Mouse (Mus musculus) monocyte, adult 5-6 weeks (primary cell): ENCODE measurements around the gene Tmprss4. TPM values are rescaled to one million over a fixed set of nuclear protein-coding genes. Genes with fewer than 3 reads are reported as not detected.
A peak's percentile ranks its signal among the peaks of the same experiment; 100 is the strongest.

Experiments used
- ATAC-seq: fragments of 153-309, 156-312 bp; replicated peaks from 2 replicates; pipeline ENCODE4 v1.8.0; 2017; ENCODE audit warnings: mild to moderate bottlenecking; ENCODE audit not compliant: low TSS enrichment, insufficient number of reproducible peaks, severe bottlenecking, poor library complexity, low FRiP score
- total RNA-seq: library from RNA; stranded (forward); fragments of 200-1000, 200-491, 200-594 nt; gene quantifications from 3 replicates; pipeline ENCODE4 v1.2.3, GENCODE M21; 2017

Tmprss4 gene
- not detected in 3 replicates for total RNA-seq

DNA sequence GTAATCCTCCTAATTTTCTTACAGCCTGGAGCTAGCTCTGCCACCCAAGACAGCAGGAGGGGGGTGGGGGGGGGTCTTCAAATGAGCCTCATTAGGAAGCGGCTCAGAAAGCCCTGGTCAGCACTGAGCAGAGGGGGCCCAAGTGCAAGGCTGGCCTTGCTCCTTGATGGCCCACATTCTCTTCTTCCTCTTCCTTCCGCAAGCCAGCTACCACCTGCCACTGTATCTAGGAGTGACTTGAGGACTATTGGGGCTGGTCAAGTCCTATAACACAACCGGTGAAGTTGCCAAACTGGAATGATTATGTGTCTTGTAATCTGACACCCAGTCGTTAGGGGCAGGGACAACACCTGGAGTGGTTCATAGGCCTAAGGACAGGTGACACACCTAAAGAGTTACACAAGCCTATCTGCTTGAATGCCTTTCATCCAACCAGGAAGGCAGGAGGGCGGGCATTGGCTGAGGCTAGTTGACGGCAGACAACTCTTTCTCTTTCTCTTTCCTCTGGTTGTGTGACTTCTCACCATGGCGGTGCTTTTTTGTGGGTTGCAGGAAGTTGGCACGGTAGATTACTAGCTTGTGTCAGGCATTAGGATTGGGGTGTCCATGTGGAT is at the start of gene Tmprss4:
Gene Tmprss4, minus strand, starts transcription at position 296 of the 614 bp plus-strand sequence.
- ATAC-seq, result no peak

DNA sequence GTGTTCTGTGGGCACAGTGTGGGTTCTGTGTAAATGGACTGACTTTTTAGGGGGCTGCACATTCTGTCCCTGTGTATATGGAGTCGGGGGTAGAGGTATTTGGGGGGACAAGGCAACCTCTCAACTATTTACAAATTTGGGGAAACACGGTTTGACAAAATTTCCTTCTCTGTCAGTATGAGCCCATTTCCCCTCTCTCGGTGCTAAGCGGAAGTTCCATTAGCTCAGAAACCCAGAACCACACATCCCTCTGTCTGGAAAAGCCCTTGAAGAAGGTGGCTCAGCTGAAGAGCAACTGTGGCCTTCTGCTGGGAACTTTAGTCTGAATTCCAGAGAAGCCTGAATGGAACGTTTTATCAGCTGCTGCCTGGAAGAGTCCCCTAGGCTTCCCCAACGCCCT is 48.5 kb upstream of the Tmprss4 start:
- no peak for ATAC-seq

DNA sequence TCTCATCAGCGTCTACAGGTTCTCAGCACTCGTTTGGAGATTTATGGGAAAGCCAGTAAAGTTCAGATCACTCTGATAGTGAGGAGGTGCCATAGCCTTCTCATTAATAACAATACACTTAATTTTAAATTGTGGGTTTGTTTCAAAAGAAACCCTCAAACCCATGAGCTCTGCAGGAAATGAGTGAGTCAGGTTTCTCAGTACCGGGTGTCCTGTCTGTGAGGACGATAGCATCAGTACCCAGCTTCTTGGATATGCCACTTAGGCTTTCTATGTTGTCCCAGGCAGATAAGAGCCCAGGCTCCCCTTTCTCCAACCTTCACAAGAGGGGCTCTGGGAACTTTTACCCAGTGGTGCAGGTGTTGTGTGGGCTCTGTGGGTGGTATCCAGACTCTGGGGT is 48.1 kb upstream of the Tmprss4 start:
- no peak for ATAC-seq

DNA sequence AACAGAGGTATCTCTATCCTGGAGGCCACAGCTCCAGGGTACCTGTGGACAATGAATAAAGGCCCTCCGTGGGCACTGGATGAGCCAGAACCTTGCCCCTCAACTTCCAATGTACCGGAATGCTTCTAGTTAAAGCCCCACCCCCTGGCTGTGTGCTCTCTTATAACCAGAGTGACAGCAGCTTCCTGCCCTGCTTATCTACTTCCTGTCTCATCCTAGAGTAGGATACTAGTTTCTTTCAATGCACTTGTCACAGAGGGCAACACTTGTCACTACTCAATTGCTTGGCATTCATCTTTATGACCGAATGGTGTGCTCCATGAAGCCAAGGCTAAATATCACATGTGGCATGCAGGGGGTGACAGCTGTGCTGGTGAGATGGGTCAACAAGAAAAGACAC is 47.4 kb upstream of the Tmprss4 start:
- no peak for ATAC-seq

DNA sequence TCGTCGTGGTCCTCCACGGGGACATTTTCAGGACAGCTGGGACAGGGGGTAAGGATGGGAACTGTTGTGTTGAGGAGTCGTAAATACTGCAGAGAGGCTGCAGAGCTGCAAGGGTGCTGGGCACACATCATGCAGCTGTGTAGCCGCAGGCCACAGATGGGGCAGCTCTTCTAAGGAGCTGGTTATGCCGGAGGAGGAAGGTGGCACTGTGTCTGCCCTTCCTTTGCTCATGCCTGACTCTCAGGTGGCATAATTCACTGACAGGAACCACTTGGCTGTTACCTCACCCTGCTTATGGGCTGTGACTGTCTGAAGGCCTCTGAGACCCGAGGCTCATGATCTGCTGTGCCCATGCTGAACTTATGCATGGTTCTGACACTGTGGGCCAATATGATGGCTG is 46.4 kb upstream of the Tmprss4 start:
- no peak for ATAC-seq

DNA sequence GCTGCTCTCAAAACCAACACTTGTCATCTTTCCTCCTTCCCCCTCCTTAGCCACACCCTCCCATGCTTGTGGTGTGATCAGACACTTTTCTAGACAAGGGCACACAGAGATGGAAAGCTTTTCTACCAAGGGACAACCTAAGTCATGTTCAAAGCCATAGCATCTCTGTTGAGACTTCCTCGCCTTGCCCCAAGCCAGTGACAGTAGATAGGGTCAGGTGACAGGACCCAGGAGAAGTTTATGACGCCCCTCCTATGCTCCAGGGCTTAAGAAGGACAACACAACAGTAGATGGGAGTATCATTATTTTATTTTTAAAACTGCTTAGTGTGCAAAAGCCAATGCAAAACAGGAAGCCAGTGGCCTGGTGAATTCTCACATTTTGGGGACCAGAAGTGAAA is 43.6 kb upstream of the Tmprss4 start:
- ATAC-seq, result peak; percentile 55

DNA sequence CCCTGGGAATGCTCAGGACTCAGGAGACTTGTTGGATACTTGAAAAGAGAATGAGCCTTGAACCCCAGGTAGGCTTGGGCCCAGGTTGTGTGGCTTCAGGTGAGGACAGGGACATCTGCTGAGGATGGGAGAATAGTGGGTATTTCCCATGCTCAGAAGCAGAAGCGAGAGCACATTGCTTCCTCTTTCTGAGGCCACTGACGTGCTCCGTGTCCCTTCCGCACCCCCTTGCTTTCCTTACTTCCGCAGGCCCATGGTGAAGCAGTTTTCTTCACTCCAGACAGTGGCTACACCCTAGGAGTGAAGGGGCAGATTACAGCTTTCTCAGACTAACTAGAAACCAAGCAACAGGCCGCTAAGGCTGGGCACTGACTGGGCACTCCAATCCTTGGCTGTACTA is 42.2 kb upstream of the Tmprss4 start:
- peak; percentile 68 for ATAC-seq

DNA sequence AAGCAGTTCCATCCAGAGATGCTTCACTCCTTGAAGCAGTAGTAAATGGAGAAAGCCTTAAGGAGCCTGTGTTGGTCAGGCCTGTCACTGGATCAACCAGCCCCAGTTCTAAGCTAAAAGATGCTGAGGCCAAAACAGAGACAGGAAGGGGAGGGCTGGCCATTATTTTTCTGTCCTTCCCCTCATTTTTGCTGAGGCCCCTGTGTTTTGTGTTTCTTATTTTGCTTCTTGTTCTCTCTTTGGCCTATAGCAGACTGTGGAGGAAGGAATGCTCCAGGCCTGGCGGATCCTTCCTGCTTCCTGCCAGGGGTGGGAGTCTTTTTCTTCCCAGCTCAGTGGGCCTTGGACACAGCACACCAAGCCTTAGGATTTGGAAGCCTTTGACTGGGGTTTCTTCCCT is 41.5 kb upstream of the Tmprss4 start:
- ATAC-seq, result no peak

DNA sequence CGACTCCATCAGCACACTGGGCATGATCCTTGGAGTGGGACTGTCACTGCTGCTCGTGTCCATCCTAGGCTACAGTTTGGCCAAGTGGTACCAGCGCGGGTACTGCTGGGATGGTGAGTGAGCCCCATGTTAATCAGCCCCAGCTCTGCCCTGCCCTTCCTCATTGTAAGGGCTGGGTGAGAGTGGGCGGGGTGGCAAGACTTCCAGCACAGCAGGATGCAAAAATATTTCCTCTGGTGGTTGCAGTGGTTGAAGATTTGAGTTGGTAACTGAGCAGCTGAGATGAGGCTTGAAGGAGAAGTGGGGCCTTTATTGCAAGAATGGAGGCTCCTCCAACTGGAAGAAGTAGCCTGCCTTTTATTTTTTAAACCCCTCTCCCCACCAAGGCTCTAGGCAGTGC is 37.5 kb upstream of the Tmprss4 start:
- ATAC-seq, result peak; percentile 71

DNA sequence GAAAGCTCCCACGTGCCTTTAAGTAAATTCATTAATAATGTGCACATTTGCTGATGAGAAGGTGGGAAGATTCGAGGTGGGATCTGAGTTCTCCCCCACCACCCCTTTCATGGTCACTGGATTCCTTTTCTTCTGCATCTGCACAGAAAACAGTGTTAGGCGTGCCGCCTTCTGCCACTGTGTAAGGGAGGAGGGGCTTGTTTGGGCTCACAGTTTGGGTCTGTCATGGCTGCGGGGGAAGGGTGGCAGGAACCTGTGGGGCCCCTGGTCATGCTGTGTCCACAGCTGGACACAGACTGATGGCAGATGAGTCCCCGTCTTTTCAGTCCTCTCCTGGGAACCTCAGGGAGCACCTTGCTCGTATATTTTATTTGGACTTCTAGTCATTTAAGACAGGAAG is 32.9 kb upstream of the Tmprss4 start:
- no peak for ATAC-seq

DNA sequence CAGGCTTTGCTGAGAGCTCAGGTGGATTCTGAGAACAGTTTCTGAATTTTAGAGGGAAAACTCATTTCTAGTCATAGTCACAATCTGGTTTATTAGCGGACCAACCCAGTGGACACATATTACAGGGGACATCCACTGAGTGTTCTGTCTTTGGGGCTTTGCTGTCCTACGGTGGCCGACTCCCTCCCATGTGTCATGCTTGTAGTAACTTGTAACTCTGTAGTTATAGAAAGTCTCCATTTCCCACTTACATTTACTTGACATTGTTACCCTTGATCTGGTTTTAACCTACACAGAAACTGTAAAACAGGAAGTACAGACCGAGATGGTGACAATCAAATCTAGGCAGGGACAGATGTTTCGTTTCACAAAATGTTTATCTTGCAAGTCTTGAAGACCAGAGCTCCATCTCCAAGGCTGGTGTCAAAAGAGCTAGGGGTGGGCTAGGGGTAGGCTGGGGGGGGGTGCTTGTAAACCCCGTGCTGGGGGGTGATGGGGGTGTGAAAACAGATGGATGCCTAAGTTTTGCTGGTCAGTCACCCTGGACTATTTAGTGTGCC is 31.9 kb upstream of the Tmprss4 start:
- peak; percentile 78 for ATAC-seq

DNA sequence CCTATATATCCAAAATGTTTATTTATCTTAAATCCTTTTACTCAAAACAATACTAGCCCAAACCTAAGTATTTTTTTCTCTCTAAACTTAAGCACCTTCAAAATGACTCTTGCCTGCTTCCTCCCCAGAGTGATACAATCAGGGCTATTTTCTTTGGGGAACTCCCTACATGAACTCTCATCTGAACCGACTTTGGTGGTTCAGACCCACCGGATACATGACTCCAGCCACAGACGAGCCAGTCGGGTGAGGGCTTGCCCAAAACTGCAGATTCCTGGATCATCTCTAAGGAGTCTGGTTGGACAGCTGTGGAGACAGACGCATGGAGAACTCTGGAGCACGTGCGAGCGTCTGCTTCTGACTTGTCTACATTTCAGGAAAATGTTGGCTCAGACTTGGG is 25.5 kb upstream of the Tmprss4 start:
- ATAC-seq, result no peak

DNA sequence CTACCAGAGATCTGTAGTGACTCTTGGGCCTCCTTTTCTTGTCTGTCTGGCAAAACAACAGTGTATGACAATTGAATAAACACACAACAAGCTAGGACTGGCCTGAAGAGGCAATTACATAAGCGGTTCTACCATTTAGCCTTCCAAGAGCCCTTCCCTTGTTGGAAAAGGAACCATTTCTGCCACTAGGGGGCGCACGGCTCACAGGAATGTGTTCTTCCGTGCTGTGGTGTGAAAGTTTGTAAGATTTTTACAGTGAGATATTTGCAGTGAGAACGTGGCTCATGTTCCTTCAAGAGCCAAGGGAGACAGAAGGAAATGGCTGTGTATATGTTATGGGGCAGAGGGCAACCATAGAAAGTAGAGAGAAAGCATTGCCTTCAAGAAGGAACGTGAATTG is 17.7 kb upstream of the Tmprss4 start:
- peak; percentile 89 for ATAC-seq

DNA sequence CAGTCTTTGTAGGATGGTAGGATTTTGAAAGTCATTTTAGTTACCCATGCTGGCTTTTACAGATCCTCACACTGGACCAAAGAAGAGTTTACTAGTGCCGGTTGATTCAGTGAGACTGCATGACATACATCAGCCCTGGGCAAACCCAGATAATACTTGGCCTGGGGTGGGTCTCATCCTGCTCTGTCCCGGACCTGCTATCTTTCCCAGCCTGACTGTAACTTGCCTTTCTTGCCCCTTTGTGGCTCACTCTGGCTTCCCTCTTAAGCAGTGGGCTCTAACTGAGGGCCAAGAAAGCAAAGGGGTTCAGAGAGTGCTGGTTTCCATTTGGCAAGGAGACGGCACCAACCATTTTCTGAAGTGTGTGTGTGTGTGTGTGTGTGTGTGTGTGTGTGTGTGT is 15.8 kb upstream of the Tmprss4 start:
- ATAC-seq, result no peak

DNA sequence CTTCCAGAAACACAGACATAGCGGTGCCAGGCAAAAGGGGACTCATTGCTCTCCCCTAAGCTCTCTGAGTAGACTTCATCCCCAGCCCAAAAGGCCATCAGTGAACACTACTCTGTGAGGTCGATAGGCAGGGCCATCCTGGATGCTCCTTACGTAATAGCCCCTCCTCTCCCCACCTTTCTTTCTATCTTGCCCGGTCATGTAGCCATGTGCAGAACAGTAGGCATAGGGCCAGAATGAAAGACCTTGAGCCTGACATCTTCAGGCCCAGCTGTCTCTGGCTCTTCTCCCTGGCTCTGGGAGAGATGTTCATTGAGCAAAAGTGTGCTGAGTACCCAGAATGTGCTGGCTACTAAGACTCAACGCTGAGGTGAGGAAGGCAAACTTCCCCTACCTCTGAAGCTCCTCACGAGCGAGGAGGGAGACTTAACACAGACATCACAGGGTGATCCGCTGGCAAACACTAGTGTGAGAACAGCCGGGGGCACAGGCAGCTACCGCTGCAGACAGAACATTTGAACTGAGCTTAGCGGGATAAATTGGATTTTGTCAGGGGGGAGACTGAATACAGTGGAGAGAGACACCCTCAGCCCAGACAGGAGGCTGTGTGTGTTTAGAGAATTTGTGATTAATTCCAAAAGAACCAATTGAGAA is 11.8 kb upstream of the Tmprss4 start:
- ATAC-seq, result no peak

DNA sequence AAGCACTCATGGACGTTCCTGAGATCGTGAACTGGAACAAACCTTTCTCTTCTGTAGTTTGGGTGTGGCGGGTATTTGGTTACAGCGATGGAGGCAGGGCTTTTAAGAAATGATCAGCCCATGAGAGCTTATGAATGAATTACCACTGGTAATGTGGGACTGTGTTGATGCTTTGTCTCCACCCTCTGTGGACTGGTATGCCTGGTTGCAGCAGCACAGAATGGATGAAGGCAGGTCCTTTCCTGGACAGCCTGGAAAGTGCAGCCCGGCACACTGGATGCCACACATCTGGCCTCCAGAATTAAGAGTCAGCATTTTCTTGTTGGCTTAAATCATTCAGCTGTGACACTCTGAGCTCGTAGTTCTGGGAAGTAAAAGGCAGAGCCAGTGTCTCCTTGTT is 8.1 kb upstream of the Tmprss4 start:
- no peak for ATAC-seq

DNA sequence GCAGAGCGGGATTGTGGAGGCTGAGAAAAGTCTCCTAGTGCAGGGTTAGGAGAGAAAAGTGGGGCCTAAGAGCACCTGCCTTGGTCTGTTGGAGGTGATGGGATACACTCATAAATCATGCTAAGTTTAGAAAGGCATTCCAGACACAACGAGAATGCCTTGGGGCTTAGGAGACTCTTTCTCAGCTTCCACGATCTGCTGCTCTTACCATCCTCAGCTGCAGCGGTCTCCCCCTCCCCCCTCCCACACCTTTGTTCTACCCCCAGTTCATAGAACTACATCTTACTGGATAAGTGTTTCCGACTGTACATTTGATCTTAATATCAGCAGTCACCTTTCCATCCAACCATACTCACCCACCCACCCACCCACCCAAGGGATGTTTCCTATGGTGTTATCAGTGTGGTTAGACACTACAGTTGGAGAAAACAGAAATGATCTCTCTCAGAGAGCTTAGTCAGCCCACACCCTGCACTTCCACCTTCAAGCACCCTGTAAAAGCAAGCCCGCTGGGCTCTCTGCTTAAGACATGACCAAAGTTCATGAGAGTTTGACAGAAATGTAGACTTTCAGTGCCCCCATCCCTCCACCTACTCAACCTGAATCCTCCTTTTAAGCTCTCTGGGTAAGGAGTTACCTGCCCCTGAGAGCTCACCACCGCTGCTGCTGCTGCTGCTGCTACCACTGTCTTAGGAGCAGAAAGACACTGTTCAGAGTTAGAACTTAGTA is 3.3 kb upstream of the Tmprss4 start:
- ATAC-seq, result no peak

DNA sequence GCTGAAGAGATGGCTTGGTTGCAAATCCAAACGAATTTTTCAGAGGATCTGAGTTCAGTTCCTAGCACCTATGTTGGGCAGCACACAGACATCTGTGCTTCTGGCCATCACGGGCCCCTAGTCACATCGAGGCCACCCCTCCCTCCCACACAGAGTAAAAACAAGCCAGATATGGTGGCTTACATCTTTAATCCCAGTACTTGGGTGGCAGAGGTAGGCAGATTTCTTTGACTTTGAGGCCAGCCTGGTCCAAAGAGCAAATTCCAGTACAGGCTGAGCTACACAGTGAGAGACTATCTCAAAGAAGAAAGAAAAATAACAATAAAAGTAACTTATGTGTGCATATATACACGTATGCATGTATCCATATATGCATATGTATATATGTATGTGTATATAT is 2.2 kb upstream of the Tmprss4 start:
- ATAC-seq, result no peak

DNA sequence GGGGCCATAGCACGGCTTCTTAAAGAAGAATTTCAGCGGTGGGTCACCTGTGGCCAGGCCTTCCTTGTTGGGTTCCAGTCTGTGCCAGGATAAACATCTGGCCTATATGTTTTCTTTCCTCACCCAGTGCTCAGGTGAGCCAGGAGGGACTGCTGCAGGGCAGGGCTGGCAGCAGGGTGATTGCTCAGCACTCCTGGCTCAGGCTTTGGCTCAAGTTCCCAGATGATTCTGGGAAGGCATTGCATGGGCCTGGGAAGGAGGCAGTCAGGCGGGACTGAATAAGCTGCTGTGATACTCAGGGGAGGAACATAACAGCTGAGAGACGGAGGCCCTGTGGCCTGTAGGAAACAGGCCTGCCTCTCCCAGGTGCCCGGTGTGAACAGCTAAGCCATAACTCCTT is 1.3 kb upstream of the Tmprss4 start:
- ATAC-seq, result no peak
